Mouse (Mus musculus): ENCODE measurements around the gene Olfr1224-ps1.
"Not testable (repeated sequence)": the region's sequence is repeated elsewhere in the genome, so short reads cannot be mapped to it uniquely, and the experiment has no call there.

Olfr1224-ps1 gene

DNA sequence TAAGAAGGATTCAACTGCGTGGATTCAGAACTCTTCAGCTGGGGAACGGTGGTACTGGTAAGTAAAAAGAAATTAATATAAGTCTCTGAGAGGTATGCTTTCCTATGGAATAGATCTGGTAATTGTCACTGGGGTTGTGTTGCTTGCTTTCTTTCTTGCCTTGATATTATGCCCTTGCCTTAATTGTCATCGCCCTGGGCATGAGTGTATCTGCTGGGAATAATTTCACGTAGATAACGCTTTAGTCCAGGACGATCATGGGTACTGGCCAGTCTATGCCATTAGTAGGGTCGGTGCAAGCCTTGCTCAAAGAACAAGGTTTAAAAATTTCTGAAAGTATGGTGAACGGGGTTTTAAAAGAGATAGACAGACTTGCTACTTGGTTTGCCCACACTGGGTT, at the start of gene Olfr1224-ps1:
Gene Olfr1224-ps1 (minus strand): TSS at position 101 of the 400 bp plus-strand sequence.
- DNase-seq (ENCODE audit: low spot score in 2 of 2) = not testable (repeated sequence)

DNA sequence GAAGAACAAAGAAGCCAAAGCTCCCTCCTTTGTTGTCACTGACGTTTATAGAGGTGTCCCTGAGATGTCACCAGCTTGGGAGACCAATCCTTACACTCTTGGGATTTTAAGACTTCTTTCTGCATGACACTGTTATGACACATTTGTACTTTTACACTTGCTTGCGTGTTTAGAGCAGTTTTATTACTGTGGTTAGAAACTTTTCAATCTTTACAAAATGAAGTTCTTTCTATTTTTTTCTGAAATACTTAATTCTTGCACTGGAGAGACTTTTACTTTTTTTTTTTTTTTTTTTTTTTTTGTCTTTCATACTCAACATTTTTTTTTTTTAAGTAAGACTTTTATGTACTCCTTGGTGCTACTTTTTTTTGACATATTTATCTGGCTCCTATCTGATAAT, 36.1 kb upstream of the Olfr1224-ps1 start, which contains the start of gene Olfr1226:
Gene Olfr1226 (minus strand): TSS at position 101 of the 400 bp plus-strand sequence.
- no peak for DNase-seq (ENCODE audit: low spot score in 2 of 2)

- DNase-seq (ENCODE audit: low spot score in 2 of 2) = no peak
These were observed 32.6 kb upstream of the Olfr1224-ps1 start for GRCm38 (mm10) chr2:89196325-89196982.

DNA sequence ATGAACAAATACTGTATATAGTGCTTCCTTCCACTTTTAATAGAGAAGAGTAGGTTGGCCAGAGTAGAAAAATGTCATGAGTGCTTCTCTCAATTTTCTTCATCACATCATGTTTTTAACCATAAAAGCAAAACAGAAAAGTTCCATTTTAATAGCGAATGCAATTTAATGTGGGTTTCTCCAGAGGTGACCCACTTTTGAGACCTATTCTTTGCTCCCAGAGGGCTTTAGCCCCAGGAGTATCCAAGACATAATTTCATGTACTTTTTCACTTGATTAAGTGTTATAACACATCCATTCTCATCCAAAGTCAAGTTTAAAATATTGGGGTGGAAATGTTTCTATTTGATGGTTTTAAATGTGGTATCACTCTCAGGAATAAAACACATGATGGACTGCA, 10.7 kb upstream of the Olfr1224-ps1 start, which contains the start of gene Olfr1225:
Gene Olfr1225 (minus strand): TSS at position 101 of the 400 bp plus-strand sequence.
- DNase-seq (ENCODE audit: low spot score in 2 of 2) = no peak

DNA sequence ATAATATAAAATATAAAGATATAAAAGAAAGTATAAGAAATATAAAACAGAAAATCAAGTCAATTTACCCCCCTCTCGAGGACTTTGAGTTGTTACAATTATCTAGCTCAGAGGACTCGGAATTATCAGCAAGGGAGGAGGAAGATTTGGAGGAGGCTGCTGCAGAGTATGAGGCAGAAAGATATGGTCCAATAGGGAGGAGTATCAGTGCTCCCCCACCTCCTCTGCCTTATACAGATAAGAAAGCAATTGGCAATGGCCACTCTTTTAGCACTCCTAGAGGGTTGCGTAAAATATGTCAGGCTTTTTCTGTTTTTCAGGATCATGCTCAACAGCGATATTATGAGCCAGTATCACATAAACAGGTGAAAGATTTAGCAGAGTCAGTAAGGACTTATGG, 820 bp upstream of the Olfr1224-ps1 start:
- not testable (repeated sequence) for DNase-seq (ENCODE audit: low spot score in 2 of 2)

DNA sequence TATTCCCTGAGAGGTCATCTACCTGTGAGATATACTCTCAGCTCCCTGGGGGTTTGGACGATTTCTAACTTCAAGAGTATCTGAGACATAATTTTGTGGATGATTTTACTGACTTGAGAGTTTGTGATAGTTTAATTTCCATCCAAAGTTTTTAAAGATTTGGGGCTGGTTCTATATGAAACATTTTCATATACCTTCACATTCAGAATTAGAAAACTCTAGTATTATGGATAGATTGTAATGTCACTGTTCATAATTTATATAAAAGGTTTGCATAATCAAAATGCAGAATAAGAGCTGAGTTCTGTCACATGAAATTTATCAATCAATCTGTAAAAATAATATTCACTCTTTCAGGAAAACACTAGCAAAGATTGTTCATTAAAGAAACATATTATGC, 12.4 kb downstream of the Olfr1224-ps1 start, which contains the start of gene Olfr1223:
Gene Olfr1223 (minus strand): TSS at position 101 of the 400 bp plus-strand sequence.
- DNase-seq (ENCODE audit: low spot score in 2 of 2) = no peak

GRCm38 (mm10) chr2:89132954-89133353, 30.9 kb downstream of the Olfr1224-ps1 start, which contains the start of gene Olfr1222:
Olfr1222 (minus strand) TSS chr2:89133054.
- DNase-seq (ENCODE audit: low spot score in 2 of 2) = no peak

- DNase-seq (ENCODE audit: low spot score in 2 of 2) = no peak
These were observed 46.7 kb downstream of the Olfr1224-ps1 start, which contains the start of gene Olfr1221 for GRCm38 (mm10) chr2:89117183-89117582. Olfr1221 (minus strand) TSS chr2:89117283.

GRCm38 (mm10) chr2:89106735-89107134, 57.2 kb downstream of the Olfr1224-ps1 start, which contains the start of gene Olfr1220:
Olfr1220 (minus strand) TSS chr2:89106835.
- DNase-seq (ENCODE audit: low spot score in 2 of 2) = no peak

GRCm38 (mm10) chr2:89105651-89106050, 58.2 kb downstream of the Olfr1224-ps1 start:
- no peak for DNase-seq (ENCODE audit: low spot score in 2 of 2)
